Mouse (Mus musculus): ENCODE data around the gene Lrrc20.

GRCm38 (mm10) chr10:61500756-61501155, 25.2 kb downstream of the Lrrc20 start:
- no peak for TF ChIP-seq CTCF (IDR thresholded peaks at IDR 0.05; ENCODE audit: low read depth, low read length)
- TF ChIP-seq POLR2AphosphoS5 (IDR thresholded peaks at IDR 0.05; ENCODE audit: insufficient replicate concordance, low read depth, low read length): no peak
